Mouse (Mus musculus): ENCODE results near the gene Hbq1a. TPM values are rescaled to one million over a fixed set of nuclear protein-coding genes. Genes with fewer than 3 reads are reported as not detected.
"Not testable (repeated sequence)": the region's sequence is repeated elsewhere in the genome, so short reads cannot be mapped to it uniquely, and the experiment has no call there.

The Hbq1a gene
- polyA plus RNA-seq, 1 experiment = not detected

GRCm38 (mm10) chr11:32283091-32283777, 16.6 kb upstream of the Hbq1a start, which contains the start of gene Hba-a1:
TSS of gene Hba-a1 (plus strand) at chr11:32283511.
- WGBS = 80% methylated on average over 1 of the region's 5 CpGs
- DNase-seq (ENCODE audit: low read depth, low spot score) = not testable (repeated sequence)

GRCm38 (mm10) chr11:32284582-32284981, 15.3 kb upstream of the Hbq1a start:
- WGBS = 44% methylated on average over 2 of the region's 2 CpGs
- DNase-seq (ENCODE audit: low read depth, low spot score) = not testable (repeated sequence)

- WGBS = 78% methylated on average over 7 of the region's 7 CpGs
- no peak for DNase-seq (ENCODE audit: low read depth, low spot score)
These were observed 14.7 kb upstream of the Hbq1a start for GRCm38 (mm10) chr11:32285031-32285775.

GRCm38 (mm10) chr11:32285887-32286286, 14.0 kb upstream of the Hbq1a start:
- DNase-seq (ENCODE audit: low read depth, low spot score) = not testable (repeated sequence)

GRCm38 (mm10) chr11:32286695-32287492, 13.0 kb upstream of the Hbq1a start, which contains the start of gene Hbq1b:
TSS of gene Hbq1b (plus strand) at chr11:32286965.
- not testable (repeated sequence) for DNase-seq (ENCODE audit: low read depth, low spot score)
- 15% methylated on average over 32 of the region's 33 CpGs for WGBS

GRCm38 (mm10) chr11:32287493-32287825, 12.4 kb upstream of the Hbq1a start:
- no peak for DNase-seq (ENCODE audit: low read depth, low spot score)
- WGBS = 57% methylated on average over 9 of the region's 9 CpGs

- DNase-seq (ENCODE audit: low read depth, low spot score) = not testable (repeated sequence)
- WGBS = 81% methylated on average over 4 of the region's 4 CpGs
These were observed 7.0 kb upstream of the Hbq1a start for GRCm38 (mm10) chr11:32292819-32293218.

GRCm38 (mm10) chr11:32293479-32293878, 6.4 kb upstream of the Hbq1a start:
- 31% methylated on average over 3 of the region's 3 CpGs for WGBS
- DNase-seq (ENCODE audit: low read depth, low spot score) = not testable (repeated sequence)

GRCm38 (mm10) chr11:32296203-32296602, 3.7 kb upstream of the Hbq1a start, which contains the start of gene Hba-a2:
TSS of gene Hba-a2 (plus strand) at chr11:32296489.
- DNase-seq (ENCODE audit: low read depth, low spot score) = not testable (repeated sequence)
- no CpG with 5 or more reads among the region's 4 CpGs for WGBS

GRCm38 (mm10) chr11:32297417-32297816, 2.5 kb upstream of the Hbq1a start:
- 44% methylated on average over 2 of the region's 2 CpGs for WGBS

GRCm38 (mm10) chr11:32297866-32298531, 1.9 kb upstream of the Hbq1a start:
- WGBS = 98% methylated on average over 1 of the region's 1 CpGs
- no peak for DNase-seq (ENCODE audit: low read depth, low spot score)

More at GRCm38 (mm10) chr11:32297417-32297816, 2.5 kb upstream of the Hbq1a start:
- DNase-seq (ENCODE audit: low read depth, low spot score) = not testable (repeated sequence)

GRCm38 (mm10) chr11:32298532-32298918, 1.3 kb upstream of the Hbq1a start:
- 88% methylated on average over 2 of the region's 2 CpGs for WGBS
- DNase-seq (ENCODE audit: low read depth, low spot score) = no peak

GRCm38 (mm10) chr11:32300279-32301267, 704 bp downstream of the Hbq1a start:
- 45% methylated on average over 15 of the region's 17 CpGs for WGBS
- DNase-seq (ENCODE audit: low read depth, low spot score) = no peak

- no peak for DNase-seq (ENCODE audit: low read depth, low spot score)
- WGBS = 87% methylated on average over 1 of the region's 1 CpGs
These were observed 1.6 kb downstream of the Hbq1a start for GRCm38 (mm10) chr11:32301506-32301905.

GRCm38 (mm10) chr11:32302824-32303419, 3.1 kb downstream of the Hbq1a start:
- no peak for DNase-seq (ENCODE audit: low read depth, low spot score)
- 54% methylated on average over 2 of the region's 2 CpGs for WGBS

- no peak for DNase-seq (ENCODE audit: low read depth, low spot score)
- WGBS = 80% methylated on average over 1 of the region's 1 CpGs
These were observed 3.6 kb downstream of the Hbq1a start for GRCm38 (mm10) chr11:32303455-32303854.

GRCm38 (mm10) chr11:32307006-32307405, 7.1 kb downstream of the Hbq1a start:
- WGBS = 68% methylated on average over 1 of the region's 1 CpGs
- no peak for DNase-seq (ENCODE audit: low read depth, low spot score)

GRCm38 (mm10) chr11:32309446-32309845, 9.6 kb downstream of the Hbq1a start:
- 59% methylated on average over 4 of the region's 4 CpGs for WGBS
- DNase-seq (ENCODE audit: low read depth, low spot score) = no peak
